11 mouse cellular contexts compared by ENCODE assay signal in genomic region chrX:70899720-70900479, GRCm38 (mm10).
DNase-seq lines count a peak whose midpoint lies in the region.
"Had no signal": no experiment of that assay in that cellular context is flagged by ENCODE, and none has a peak within 500 bp of the region (broad histone marks: within the 10 kb centered on the region; RNA-seq: fewer than 3 reads in every experiment).

No protein-coding gene starts in this region.

- DNase-seq in cerebellum, adult 11-12 months: peak; percentile 4
- no peak for DNase-seq in cerebellum, postnatal 4 days (ENCODE audit: low spot score in 2 of 2)
- peak; percentile 2 for DNase-seq in lung, postnatal 36 days
- DNase-seq in lung, adult 18-20 months: no peak
- peak; percentile 32 to 72 for DNase-seq in layer of hippocampus, adult 18-20 months (ENCODE audit: low spot score in 2 of 2)
- DNase-seq in right cerebral cortex, postnatal 4 days: peak; percentile 3
- DNase-seq in embryo, embryonic 10 days (ENCODE audit: low spot score): no peak
- DNase-seq in urinary bladder, postnatal 4 days (ENCODE audit: low spot score in 2 of 2): no peak
- DNase-seq: adrenal gland, postnatal 10 days; gastrocnemius, postnatal 25 days; kidney, adult 8-10 months had no signal

Comparison
In these comparisons a context has a peak if more than half of its experiments do, and no peak if none do; other contexts are left out.
1. DNase-seq: peak in cerebellum, adult 11-12 months (single experiment), lung, postnatal 36 days (single experiment), layer of hippocampus, adult 18-20 months (2 of 2) and right cerebral cortex, postnatal 4 days (single experiment); none in cerebellum, postnatal 4 days (0 of 2), lung, adult 18-20 months (0 of 2), embryo, embryonic 10 days (single experiment) and urinary bladder, postnatal 4 days (0 of 2).